Mouse (Mus musculus): ENCODE measurements around the gene Kcng3. TPM values are rescaled to one million over a fixed set of nuclear protein-coding genes. Genes with fewer than 3 reads are reported as not detected.

Kcng3 gene
- polyA plus RNA-seq, 1 experiment: 0.51 TPM

DNA sequence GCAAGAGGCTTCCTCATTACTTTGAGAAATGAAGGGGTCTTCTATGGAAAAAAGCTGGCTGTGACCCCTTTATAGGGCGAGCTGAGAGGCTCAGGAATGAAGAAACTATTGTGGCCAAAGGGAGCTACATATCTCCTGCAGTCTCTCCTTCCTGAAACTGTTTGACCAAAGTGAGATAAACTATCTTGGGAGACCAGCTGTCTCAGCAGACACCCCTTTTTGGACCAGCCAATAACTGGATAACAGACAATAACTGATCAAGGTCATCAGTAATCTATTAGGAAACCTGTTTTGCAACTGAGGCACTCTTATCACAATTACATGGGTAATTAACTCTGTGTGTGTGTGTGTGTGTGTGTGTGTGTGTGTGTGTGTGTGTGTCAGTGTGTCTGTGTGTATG lies 27.2 kb upstream of the Kcng3 start:
- 80% methylated on average over 1 of the region's 1 CpGs for WGBS
- H3K4me1 ChIP-seq (ENCODE audit: control insufficient read depth, insufficient read depth, insufficient read length): peaks cover 8% of the 10 kb centered on the region; the same call in 1 of the 2 replicates
- no peaks in the 10 kb centered on the region for H3K36me3 ChIP-seq (ENCODE audit: control insufficient read depth, insufficient read depth, low read length)
- no peak overlapping the region for H3K27ac ChIP-seq (ENCODE audit: insufficient read depth, low read length)
- no peak overlapping the region for H3K4me3 ChIP-seq (ENCODE audit: extremely low read depth, insufficient read depth, insufficient read length)
- DNase-seq (ENCODE audit: low read depth in 1 of 2, low spot score in 2 of 2): no peak
- H3K27me3 ChIP-seq (ENCODE audit: control insufficient read depth, insufficient read depth, low read length): no peaks in the 10 kb centered on the region
- TF ChIP-seq CTCF (IDR thresholded peaks at IDR 0.05; ENCODE audit: extremely low read depth, insufficient read depth, insufficient read length, insufficient replicate concordance) (no peak), POLR2A (IDR thresholded peaks at IDR 0.05; ENCODE audit: low read depth, low read length) (no peak)

- TF ChIP-seq POLR2A (IDR thresholded peaks at IDR 0.05; ENCODE audit: low read depth, low read length): no peak
- no peak for TF ChIP-seq CTCF (IDR thresholded peaks at IDR 0.05; ENCODE audit: extremely low read depth, insufficient read depth, insufficient read length, insufficient replicate concordance)
- Histone ChIP-seq H3K27me3 (ENCODE audit: control insufficient read depth, insufficient read depth, low read length) (no peaks in the 10 kb centered on the region), H3K36me3 (ENCODE audit: control insufficient read depth, insufficient read depth, low read length) (no peaks in the 10 kb centered on the region), H3K27ac (ENCODE audit: insufficient read depth, low read length) (no peak overlapping the region), H3K4me1 (ENCODE audit: control insufficient read depth, insufficient read depth, insufficient read length) (peaks cover 8% of the 10 kb centered on the region; the same call in 1 of the 2 replicates), H3K4me3 (ENCODE audit: extremely low read depth, insufficient read depth, insufficient read length) (no peak overlapping the region)
- DNase-seq (ENCODE audit: low read depth in 1 of 2, low spot score in 2 of 2): peak in 1 of 2 experiments; percentile 14
- WGBS: 66% methylated on average over 9 of the region's 9 CpGs
These were observed 25.7 kb upstream of the Kcng3 start for GRCm38 (mm10) chr17:83657375-83657774.

- H3K4me1 ChIP-seq (ENCODE audit: control insufficient read depth, insufficient read depth, insufficient read length): peaks cover 8% of the 10 kb centered on the region; the same call in 1 of the 2 replicates
- TF ChIP-seq CTCF (IDR thresholded peaks at IDR 0.05; ENCODE audit: extremely low read depth, insufficient read depth, insufficient read length, insufficient replicate concordance): no peak
- no peak for TF ChIP-seq POLR2A (IDR thresholded peaks at IDR 0.05; ENCODE audit: low read depth, low read length)
- no peak overlapping the region for H3K4me3 ChIP-seq (ENCODE audit: extremely low read depth, insufficient read depth, insufficient read length)
- no peaks in the 10 kb centered on the region for H3K27me3 ChIP-seq (ENCODE audit: control insufficient read depth, insufficient read depth, low read length)
- no peak overlapping the region for H3K27ac ChIP-seq (ENCODE audit: insufficient read depth, low read length)
- no peaks in the 10 kb centered on the region for H3K36me3 ChIP-seq (ENCODE audit: control insufficient read depth, insufficient read depth, low read length)
- no peak for DNase-seq (ENCODE audit: low read depth in 1 of 2, low spot score in 2 of 2)
- WGBS: 92% methylated on average over 3 of the region's 3 CpGs
These were observed 24.0 kb upstream of the Kcng3 start for GRCm38 (mm10) chr17:83655732-83656131.

GRCm38 (mm10) chr17:83654651-83655136 lies 23.0 kb upstream of the Kcng3 start:
- no peak overlapping the region for H3K4me3 ChIP-seq (ENCODE audit: extremely low read depth, insufficient read depth, insufficient read length)
- peaks cover 8% of the 10 kb centered on the region; the same call in 1 of the 2 replicates for H3K4me1 ChIP-seq (ENCODE audit: control insufficient read depth, insufficient read depth, insufficient read length)
- no peaks in the 10 kb centered on the region for H3K36me3 ChIP-seq (ENCODE audit: control insufficient read depth, insufficient read depth, low read length)
- TF ChIP-seq POLR2A (IDR thresholded peaks at IDR 0.05; ENCODE audit: low read depth, low read length) (no peak; the same call in 1 of the 2 replicates), CTCF (IDR thresholded peaks at IDR 0.05; ENCODE audit: extremely low read depth, insufficient read depth, insufficient read length, insufficient replicate concordance) (no peak)
- DNase-seq (ENCODE audit: low read depth in 1 of 2, low spot score in 2 of 2): peak; percentile 37 to 78
- H3K27me3 ChIP-seq (ENCODE audit: control insufficient read depth, insufficient read depth, low read length): no peaks in the 10 kb centered on the region
- peak overlapping the region; percentile 59 for H3K27ac ChIP-seq (ENCODE audit: insufficient read depth, low read length)
- WGBS: 20% methylated on average over 13 of the region's 13 CpGs

DNA sequence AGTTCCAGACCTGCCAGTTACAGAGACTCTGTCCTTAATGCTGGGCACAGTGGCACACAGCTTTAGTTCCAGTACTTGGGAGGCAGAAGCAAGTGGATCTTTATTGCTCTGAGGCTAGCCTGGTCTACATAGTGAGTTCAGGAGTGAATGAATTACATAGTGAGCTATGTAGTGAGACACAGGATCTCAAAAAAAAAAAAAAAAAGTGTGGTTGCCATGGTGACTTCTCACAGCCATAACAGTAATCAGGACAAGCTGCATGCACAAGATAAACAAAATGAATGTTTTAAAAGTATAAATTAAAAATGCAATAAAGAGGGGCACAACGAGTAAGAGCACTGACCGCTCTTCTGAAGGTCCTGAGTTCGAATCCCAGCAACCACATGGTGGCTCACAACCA lies 21.9 kb upstream of the Kcng3 start:
- TF ChIP-seq POLR2A (IDR thresholded peaks at IDR 0.05; ENCODE audit: low read depth, low read length): no peak
- TF ChIP-seq CTCF (IDR thresholded peaks at IDR 0.05; ENCODE audit: extremely low read depth, insufficient read depth, insufficient read length, insufficient replicate concordance): no peak
- Histone ChIP-seq H3K36me3 (ENCODE audit: control insufficient read depth, insufficient read depth, low read length) (no peaks in the 10 kb centered on the region), H3K27ac (ENCODE audit: insufficient read depth, low read length) (no peak overlapping the region), H3K27me3 (ENCODE audit: control insufficient read depth, insufficient read depth, low read length) (no peaks in the 10 kb centered on the region), H3K4me3 (ENCODE audit: extremely low read depth, insufficient read depth, insufficient read length) (no peak overlapping the region), H3K4me1 (ENCODE audit: control insufficient read depth, insufficient read depth, insufficient read length) (peaks cover 8% of the 10 kb centered on the region; the same call in 1 of the 2 replicates)
- 92% methylated on average over 3 of the region's 3 CpGs for WGBS
- no peak for DNase-seq (ENCODE audit: low read depth in 1 of 2, low spot score in 2 of 2)

DNA sequence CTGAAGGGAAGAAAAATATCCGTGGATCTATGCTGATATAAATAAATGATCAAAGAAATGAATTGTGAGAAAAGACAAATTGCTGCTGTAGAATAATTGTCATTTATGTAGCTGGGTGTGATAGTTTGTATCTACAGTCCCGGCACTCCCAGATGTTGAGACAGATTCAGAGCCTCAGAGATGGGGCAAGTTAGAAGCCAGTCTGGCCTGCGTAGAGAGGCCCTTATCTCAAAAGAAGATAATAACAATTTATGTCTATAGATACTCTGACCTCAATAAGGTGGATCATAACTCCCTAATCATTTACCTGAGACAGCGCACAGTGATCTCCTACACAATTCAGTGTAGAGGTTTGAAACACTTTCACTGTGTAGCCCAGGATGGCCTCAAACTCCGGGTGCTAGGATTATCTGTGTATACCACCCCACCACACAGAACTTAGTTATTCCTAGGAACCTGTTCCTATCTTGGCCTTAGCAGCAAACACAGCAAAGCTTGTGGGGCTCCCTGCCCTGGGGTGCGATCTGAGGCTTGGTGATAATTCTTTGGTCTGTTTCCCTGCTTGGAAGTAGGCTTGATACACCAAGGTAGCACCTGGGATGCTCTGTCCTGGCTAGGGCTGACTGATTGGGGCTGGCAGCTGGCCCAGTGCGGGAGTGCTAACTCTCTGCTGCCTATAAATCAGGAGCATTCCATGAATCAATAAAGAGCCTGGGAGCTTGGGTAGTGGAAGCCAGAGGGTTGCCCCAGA lies 19.4 kb upstream of the Kcng3 start:
- Histone ChIP-seq H3K27ac (ENCODE audit: insufficient read depth, low read length) (no peak overlapping the region), H3K4me1 (ENCODE audit: control insufficient read depth, insufficient read depth, insufficient read length) (peaks cover 10% of the 10 kb centered on the region; the same call in 1 of the 2 replicates), H3K36me3 (ENCODE audit: control insufficient read depth, insufficient read depth, low read length) (no peaks in the 10 kb centered on the region), H3K27me3 (ENCODE audit: control insufficient read depth, insufficient read depth, low read length) (no peaks in the 10 kb centered on the region), H3K4me3 (ENCODE audit: extremely low read depth, insufficient read depth, insufficient read length) (no peak overlapping the region)
- WGBS: 84% methylated on average over 7 of the region's 7 CpGs
- DNase-seq (ENCODE audit: low read depth in 1 of 2, low spot score in 2 of 2): no peak
- TF ChIP-seq POLR2A (IDR thresholded peaks at IDR 0.05; ENCODE audit: low read depth, low read length): no peak
- no peak for TF ChIP-seq CTCF (IDR thresholded peaks at IDR 0.05; ENCODE audit: extremely low read depth, insufficient read depth, insufficient read length, insufficient replicate concordance)

DNA sequence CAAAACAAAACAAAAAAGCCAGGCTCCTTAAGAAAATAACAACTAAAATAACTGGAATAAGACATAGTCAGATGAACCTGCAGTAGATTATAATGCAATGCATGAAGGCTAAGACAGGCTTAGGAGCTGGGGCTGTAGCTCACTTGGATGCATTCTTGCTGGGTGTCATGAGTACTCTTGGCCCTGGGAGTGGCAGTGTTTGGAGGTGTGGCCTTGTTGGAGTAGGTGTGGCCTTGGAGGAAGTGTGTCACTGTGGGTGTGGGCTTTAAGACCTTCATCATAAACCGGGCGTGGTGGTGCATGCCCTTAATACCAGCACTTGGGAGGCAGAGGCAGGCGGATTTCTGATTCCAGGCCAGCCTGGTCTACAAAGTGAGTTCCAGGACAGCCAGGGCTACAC lies 18.3 kb upstream of the Kcng3 start:
- no peaks in the 10 kb centered on the region for H3K36me3 ChIP-seq (ENCODE audit: control insufficient read depth, insufficient read depth, low read length)
- no peaks in the 10 kb centered on the region for H3K27me3 ChIP-seq (ENCODE audit: control insufficient read depth, insufficient read depth, low read length)
- H3K27ac ChIP-seq (ENCODE audit: insufficient read depth, low read length): no peak overlapping the region
- H3K4me1 ChIP-seq (ENCODE audit: control insufficient read depth, insufficient read depth, insufficient read length): peaks cover 13% of the 10 kb centered on the region; the same call in 1 of the 2 replicates
- WGBS: 70% methylated on average over 3 of the region's 3 CpGs
- DNase-seq (ENCODE audit: low read depth in 1 of 2, low spot score in 2 of 2): no peak
- H3K4me3 ChIP-seq (ENCODE audit: extremely low read depth, insufficient read depth, insufficient read length): no peak overlapping the region
- TF ChIP-seq CTCF (IDR thresholded peaks at IDR 0.05; ENCODE audit: extremely low read depth, insufficient read depth, insufficient read length, insufficient replicate concordance) (no peak), POLR2A (IDR thresholded peaks at IDR 0.05; ENCODE audit: low read depth, low read length) (no peak)

Measured in spleen, adult 2 months (tissue).